Mouse (Mus musculus) MEL (cell line): ENCODE results near the gene AC141477.1. TPM values are rescaled to one million over a fixed set of nuclear protein-coding genes. Genes with fewer than 3 reads are reported as not detected.

Experiments
- DNase-seq: peaks from one replicate; pipeline ENCODE4 v3.0.0; 2011; ENCODE audit warnings: low read depth, low spot score
- H3K27ac ChIP-seq: 2 replicates; pipeline ENCODE4 v1.5.1; 2012; ENCODE audit warnings: low read depth, mild to moderate bottlenecking, control low read depth, low read length, moderate library complexity; ENCODE audit not compliant: control insufficient read depth
- H3K27me3 ChIP-seq, 2 experiments: fragments of 150-350 bp in 1 of 2; sonication (generic) in 1 of 2; 2 replicates each; pipeline ENCODE4 v1.6.1; 2012; ENCODE audit warnings: low read length in 2 of 2, mild to moderate bottlenecking in 2 of 2, improper control_type of control experiment in 1 of 2, moderate library complexity in 1 of 2; ENCODE audit not compliant: insufficient read depth in 2 of 2, control insufficient read depth in 1 of 2
- H3K36me3 ChIP-seq, 2 experiments: 2 replicates each; pipeline ENCODE4 v1.6.1; 2012 to 2014; ENCODE audit warnings: low read length in 2 of 2, improper control_type of control experiment in 1 of 2, inconsistent platforms in 1 of 2, mild to moderate bottlenecking in 1 of 2; ENCODE audit not compliant: insufficient read depth in 2 of 2, control insufficient read depth in 1 of 2
- H3K4me1 ChIP-seq, 2 experiments: fragments of 150-350 bp in 1 of 2; sonication (generic) in 1 of 2; 2 replicates each; pipeline ENCODE4 v1.6.1; 2012; ENCODE audit warnings: low read length in 2 of 2, improper control_type of control experiment in 1 of 2, mild to moderate bottlenecking in 1 of 2; ENCODE audit not compliant: insufficient read depth in 2 of 2, control insufficient read depth in 1 of 2
- H3K4me3 ChIP-seq, 2 experiments: fragments of 150-350 bp in 1 of 2; sonication (generic) in 1 of 2; 2 replicates each; pipeline ENCODE4 v1.5.1; 2012; ENCODE audit warnings: low read depth in 2 of 2, low read length in 2 of 2, mild to moderate bottlenecking in 2 of 2, moderate library complexity in 2 of 2, control low read depth in 1 of 2, improper control_type of control experiment in 1 of 2; ENCODE audit not compliant: control insufficient read depth in 1 of 2, insufficient read depth in 1 of 2
- H3K79me2 ChIP-seq: 2 replicates; pipeline ENCODE4 v1.6.1; 2012; ENCODE audit warnings: mild to moderate bottlenecking, low read length, moderate library complexity; ENCODE audit not compliant: control insufficient read depth, poor library complexity, insufficient read depth
- H3K9ac ChIP-seq: 2 replicates; pipeline ENCODE4 v1.6.1; 2012; ENCODE audit warnings: low read depth, mild to moderate bottlenecking, control low read depth, low read length, moderate library complexity; ENCODE audit not compliant: control insufficient read depth, poor library complexity, severe bottlenecking
- H3K9me3 ChIP-seq: fragments of 150-350 bp; sonication (generic); replicated peaks from 2 replicates; pipeline ENCODE4 v1.6.1; 2012; ENCODE audit warnings: mild to moderate bottlenecking, low read length, improper control_type of control experiment, moderate library complexity; ENCODE audit not compliant: insufficient read depth
- CHD2 ChIP-seq: IDR thresholded peaks from 2 replicates; pipeline ENCODE4 v1.6.1; 2011; ENCODE audit warnings: low read length, improper control_type of control experiment
- CTCF ChIP-seq, 3 experiments: IDR thresholded peaks in 2 of 3; conservative IDR thresholded peaks in 1 of 3; 2 replicates each; pipeline ENCODE4 v1.5.1; 2011 to 2012; ENCODE audit warnings: low read length in 3 of 3, low read depth in 2 of 3, mild to moderate bottlenecking in 2 of 3, improper control_type of control experiment in 1 of 3, inconsistent platforms in 1 of 3, mixed read lengths in 1 of 3, moderate library complexity in 1 of 3; ENCODE audit not compliant: control insufficient read depth in 1 of 3, insufficient read depth in 1 of 3, poor library complexity in 1 of 3, severe bottlenecking in 1 of 3
- ELF1 ChIP-seq: IDR thresholded peaks from 2 replicates; pipeline ENCODE4 v1.6.1; 2014; ENCODE audit warnings: low read depth, mild to moderate bottlenecking, inconsistent platforms, low read length, improper control_type of control experiment, moderate library complexity
- ETS1 ChIP-seq: IDR thresholded peaks from 2 replicates; pipeline ENCODE4 v1.6.1; 2012; ENCODE audit warnings: low read depth, mild to moderate bottlenecking, inconsistent platforms, low read length, improper control_type of control experiment, moderate library complexity
- GATA1 ChIP-seq: IDR thresholded peaks from 2 replicates; pipeline ENCODE4 v1.6.1; 2011; ENCODE audit warnings: low read depth, low read length, improper control_type of control experiment
- JUND ChIP-seq: IDR thresholded peaks from 2 replicates; pipeline ENCODE4 v1.6.1; 2011; ENCODE audit warnings: low read depth, mild to moderate bottlenecking, improper control_type of control experiment, low read length
- KAT2A ChIP-seq: conservative IDR thresholded peaks from 2 replicates; pipeline ENCODE4 v1.6.1; 2012; ENCODE audit warnings: low read depth, low read length, improper control_type of control experiment, inconsistent platforms
- MAFK ChIP-seq: IDR thresholded peaks from 2 replicates; pipeline ENCODE4 v1.6.1; 2011; ENCODE audit warnings: low read depth, mild to moderate bottlenecking, low read length, improper control_type of control experiment, borderline replicate concordance
- MXI1 ChIP-seq: IDR thresholded peaks from 2 replicates; pipeline ENCODE4 v1.6.1; 2011; ENCODE audit warnings: mild to moderate bottlenecking, low read depth, low read length, improper control_type of control experiment
- MYC ChIP-seq: IDR thresholded peaks from 2 replicates; pipeline ENCODE4 v1.6.1; 2011; ENCODE audit warnings: low read depth, mild to moderate bottlenecking, low read length, improper control_type of control experiment, moderate library complexity
- NELFE ChIP-seq: IDR thresholded peaks from 2 replicates; pipeline ENCODE4 v1.6.1; 2011; ENCODE audit warnings: low read depth, low read length, improper control_type of control experiment
- POLR2AphosphoS5 ChIP-seq: IDR thresholded peaks from 2 replicates; pipeline ENCODE4 v1.6.1; 2012; ENCODE audit warnings: low read depth, borderline replicate concordance, mild to moderate bottlenecking, inconsistent platforms, low read length, moderate library complexity, mixed read lengths
- SIN3A ChIP-seq: IDR thresholded peaks from 2 replicates; pipeline ENCODE4 v1.6.1; 2012; ENCODE audit warnings: low read length, improper control_type of control experiment, inconsistent platforms
- TCF12 ChIP-seq: IDR thresholded peaks from 2 replicates; pipeline ENCODE4 v1.6.1; 2014; ENCODE audit warnings: low read depth, mild to moderate bottlenecking, inconsistent platforms, low read length, improper control_type of control experiment, moderate library complexity
- UBTF ChIP-seq: IDR thresholded peaks from 2 replicates; pipeline ENCODE4 v1.6.1; 2012; ENCODE audit warnings: low read depth, mild to moderate bottlenecking, inconsistent platforms, low read length, improper control_type of control experiment, moderate library complexity, borderline replicate concordance; ENCODE audit not compliant: insufficient read depth
- USF1 ChIP-seq: IDR thresholded peaks from 2 replicates; pipeline ENCODE4 v1.6.1; 2014; ENCODE audit warnings: low read depth, mild to moderate bottlenecking, inconsistent platforms, low read length, improper control_type of control experiment, moderate library complexity
- USF2 ChIP-seq, 2 experiments: IDR thresholded peaks; 2 replicates each; pipeline ENCODE4 v1.6.1; 2011 to 2012; ENCODE audit warnings: improper control_type of control experiment in 2 of 2, low read length in 2 of 2, borderline replicate concordance in 1 of 2, inconsistent platforms in 1 of 2, low read depth in 1 of 2, mild to moderate bottlenecking in 1 of 2; ENCODE audit not compliant: insufficient read depth in 1 of 2
- ZKSCAN1 ChIP-seq: IDR thresholded peaks from 2 replicates; pipeline ENCODE4 v1.6.1; 2012; ENCODE audit warnings: low read depth, mild to moderate bottlenecking, inconsistent platforms, low read length, improper control_type of control experiment, moderate library complexity
- ZMIZ1 ChIP-seq: IDR thresholded peaks from 2 replicates; pipeline ENCODE4 v1.6.1; 2012; ENCODE audit warnings: low read depth, mild to moderate bottlenecking, inconsistent platforms, low read length, improper control_type of control experiment, moderate library complexity
- ZNF384 ChIP-seq: IDR thresholded peaks from 2 replicates; pipeline ENCODE4 v1.6.1; 2012; ENCODE audit warnings: low read depth, mild to moderate bottlenecking, inconsistent platforms, low read length, improper control_type of control experiment
- polyA plus RNA-seq, 2 experiments: library from polyadenylated mRNA; stranded (reverse) in 1 of 2; unstranded in 1 of 2; fragments of >175 nt in 1 of 2; fragments of >200 nt in 1 of 2; gene quantifications; 2 replicates each; pipeline versions ENCODE4 v1.2.1 to v1.2.4; 2012; ENCODE audit warnings: low replicate concordance in 2 of 2, low read depth in 1 of 2; ENCODE audit not compliant: insufficient read length in 2 of 2, insufficient read depth in 1 of 2, missing spikeins in 1 of 2
- total RNA-seq: library from RNA; depleted of rRNA; stranded (reverse); fragments of 300-350 nt; gene quantifications from 2 replicates; pipeline ENCODE4 v1.2.3, GENCODE M21; 2012; rRNA removed

Gene AC141477.1
- total RNA-seq (not detected in 2 replicates), polyA plus RNA-seq (under 1 TPM in 1 of 2 experiments, not detected in 1; 0.70 TPM)

GRCm38 (mm10) chr10:76440281-76440680 lies at the start of gene AC141477.1:
TSS of gene AC141477.1 (minus strand) at chr10:76440444.
- no peak within 1 kb of the TSS; the same call in 1 of the 2 replicates for H3K9ac ChIP-seq
- no peaks in the 10 kb centered on the region for H3K9me3 ChIP-seq
- TF ChIP-seq POLR2AphosphoS5 = no peak
- no peak for TF ChIP-seq GATA1
- H3K27ac ChIP-seq = no peak within 1 kb of the TSS
- peaks cover 4 to 21% of the 10 kb centered on the region in 2 experiments; a peak in 3 of 4 replicates for H3K4me1 ChIP-seq
- no peak for DNase-seq
- no peaks in the 10 kb centered on the region for H3K27me3 ChIP-seq
- peaks cover 25% of the 10 kb centered on the region for H3K79me2 ChIP-seq
- H3K4me3 ChIP-seq = no peak within 1 kb of the TSS
- H3K36me3 ChIP-seq = peaks cover 10 to 21% of the 10 kb centered on the region in 2 experiments

DNA sequence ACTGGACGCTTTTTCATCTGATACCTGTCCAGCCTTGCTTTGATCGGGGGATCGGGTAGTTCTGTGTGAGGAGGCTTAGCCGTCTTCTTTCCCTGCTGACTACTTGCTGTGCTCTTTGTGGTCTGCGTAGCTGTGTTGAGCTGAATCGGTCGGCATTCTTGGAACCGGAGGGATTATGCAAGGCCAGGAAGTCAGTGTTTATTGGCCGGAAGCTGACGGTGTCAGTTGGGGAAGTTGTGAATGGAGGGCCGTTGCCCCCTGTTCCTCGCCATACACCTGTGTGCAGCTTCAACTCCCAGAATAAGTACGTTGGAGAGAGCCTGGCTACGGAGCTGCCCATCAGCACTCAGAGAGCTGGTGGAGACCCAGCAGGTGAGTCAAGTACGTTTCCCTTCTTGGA lies 49.0 kb upstream of the AC141477.1 start:
- Histone ChIP-seq H3K36me3 (peaks cover 6 to 29% of the 10 kb centered on the region in 2 experiments), H3K4me1 (peaks cover 21 to 26% of the 10 kb centered on the region in 2 experiments), H3K9me3 (no peaks in the 10 kb centered on the region), H3K27ac (peak overlapping the region; percentile 83), H3K9ac (no peak overlapping the region), H3K4me3 (no peak overlapping the region), H3K27me3 (no peaks in the 10 kb centered on the region), H3K79me2 (no peaks in the 10 kb centered on the region; the same call in 1 of the 2 replicates)
- no peak for TF ChIP-seq MAFK
- TF ChIP-seq USF2 (IDR thresholded peaks at IDR 0.05; ENCODE audit: borderline replicate concordance in 1 of 2, insufficient read depth in 1 of 2, low read depth in 1 of 2, low read length in 2 of 2) = no peak
- TF ChIP-seq UBTF = no peak
- TF ChIP-seq USF1 = no peak
- TF ChIP-seq KAT2A = no peak
- no peak for TF ChIP-seq ETS1
- TF ChIP-seq SIN3A = no peak
- no peak for TF ChIP-seq CHD2
- no peak for TF ChIP-seq MXI1
- TF ChIP-seq ZKSCAN1 = no peak
- no peak for TF ChIP-seq ELF1
- no peak for TF ChIP-seq TCF12
- TF ChIP-seq ZMIZ1 = no peak
- no peak for TF ChIP-seq JUND
- no peak for TF ChIP-seq MYC
- no peak for TF ChIP-seq NELFE
- no peak for TF ChIP-seq GATA1
- no peak for TF ChIP-seq ZNF384
- TF ChIP-seq CTCF (IDR thresholded peaks at IDR 0.05 in 2 of 3, conservative IDR thresholded peaks at IDR 0.05 in 1 of 3; ENCODE audit: control insufficient read depth in 1 of 3, insufficient read depth in 1 of 3, low read depth in 2 of 3, low read length in 3 of 3, poor library complexity in 1 of 3, severe bottlenecking in 1 of 3) = no peak
- no peak for DNase-seq
